Mouse (Mus musculus): ENCODE results near the gene Ddx49.

- peak; percentile 1; the same call in 1 of the 2 replicates for TF ChIP-seq CTCF (IDR thresholded peaks at IDR 0.05; ENCODE audit: control insufficient read depth, insufficient read depth, low read length)
- no peak for TF ChIP-seq POLR2A (IDR thresholded peaks at IDR 0.05; ENCODE audit: borderline replicate concordance, control insufficient read depth, low read depth, low read length)
Observed at GRCm38 (mm10) chr8:70316511-70317504, 14.5 kb upstream of the Ddx49 start.

Measured in bone marrow, adult 2 months (tissue).